Mouse (Mus musculus): Measurements from ENCODE around the gene Coq5.

The Coq5 gene

GRCm38 (mm10) chr5:115266787-115267468 is 12.5 kb upstream of the Coq5 start:
- peak in 1 of 2 experiments; percentile 72 for DNase-seq (ENCODE audit: low spot score in 2 of 2)

- no peak for DNase-seq (ENCODE audit: low spot score in 2 of 2)
Observed at GRCm38 (mm10) chr5:115267469-115268045, 11.9 kb upstream of the Coq5 start.

- no peak for DNase-seq (ENCODE audit: low spot score in 2 of 2)
Observed at GRCm38 (mm10) chr5:115268266-115268665, 11.2 kb upstream of the Coq5 start.

- no peak for DNase-seq (ENCODE audit: low spot score in 2 of 2)
Observed at GRCm38 (mm10) chr5:115269969-115270368, 9.5 kb upstream of the Coq5 start.

GRCm38 (mm10) chr5:115271931-115272811 is 7.3 kb upstream of the Coq5 start:
- peak; percentile 53 to 86 for DNase-seq (ENCODE audit: low spot score in 2 of 2)

- peak; percentile 97 to 98 for DNase-seq (ENCODE audit: low spot score in 2 of 2)
Observed at GRCm38 (mm10) chr5:115272812-115273548, 6.5 kb upstream of the Coq5 start, which contains the start of gene Rnf10. Gene Rnf10 (minus strand): TSS chr5:115272898.

- DNase-seq (ENCODE audit: low spot score in 2 of 2) = no peak
Observed at GRCm38 (mm10) chr5:115273549-115274135, 5.8 kb upstream of the Coq5 start.

GRCm38 (mm10) chr5:115274353-115274752 is 5.1 kb upstream of the Coq5 start:
- DNase-seq (ENCODE audit: low spot score in 2 of 2) = no peak

- DNase-seq (ENCODE audit: low spot score in 2 of 2) = no peak
Observed at GRCm38 (mm10) chr5:115274771-115275170, 4.7 kb upstream of the Coq5 start.

GRCm38 (mm10) chr5:115275998-115276397 is 3.5 kb upstream of the Coq5 start:
- peak; percentile 58 to 75 for DNase-seq (ENCODE audit: low spot score in 2 of 2)

GRCm38 (mm10) chr5:115278053-115278452 is 1.4 kb upstream of the Coq5 start:
- DNase-seq (ENCODE audit: low spot score in 2 of 2) = no peak

- DNase-seq (ENCODE audit: low spot score in 2 of 2) = no peak
Observed at GRCm38 (mm10) chr5:115278785-115279184, 681 bp upstream of the Coq5 start.

GRCm38 (mm10) chr5:115280050-115280687 is 703 bp downstream of the Coq5 start:
- DNase-seq (ENCODE audit: low spot score in 2 of 2) = peak in 1 of 2 experiments; percentile 69

- no peak for DNase-seq (ENCODE audit: low spot score in 2 of 2)
Observed at GRCm38 (mm10) chr5:115284735-115285134, 5.3 kb downstream of the Coq5 start.

GRCm38 (mm10) chr5:115294173-115294572 is 14.7 kb downstream of the Coq5 start:
- no peak for DNase-seq (ENCODE audit: low spot score in 2 of 2)

GRCm38 (mm10) chr5:115296347-115296746 is 16.9 kb downstream of the Coq5 start:
- DNase-seq (ENCODE audit: low spot score in 2 of 2) = no peak

- DNase-seq (ENCODE audit: low spot score in 2 of 2) = peak; percentile 54 to 79
Observed at GRCm38 (mm10) chr5:115300035-115300744, 20.7 kb downstream of the Coq5 start.

GRCm38 (mm10) chr5:115300792-115301614 is 21.5 kb downstream of the Coq5 start, which contains the start of gene Dynll1:
Gene Dynll1 (minus strand): TSS chr5:115300999.
- DNase-seq (ENCODE audit: low spot score in 2 of 2) = peak; percentile 99 to 100

GRCm38 (mm10) chr5:115301615-115302014 is 22.1 kb downstream of the Coq5 start:
- no peak for DNase-seq (ENCODE audit: low spot score in 2 of 2)
